Mouse (Mus musculus) cerebellum, adult 18-20 months (tissue): ENCODE measurements around the gene Cux1.

ENCODE experiments used
- DNase-seq, 2 experiments: peaks; one replicate each; pipeline ENCODE4 v3.0.0; 2021

Cux1 gene

GRCm38 (mm10) chr5:136422948-136423347, 144.3 kb downstream of the Cux1 start:
- no peak for DNase-seq

GRCm38 (mm10) chr5:136421885-136422284, 145.4 kb downstream of the Cux1 start:
- DNase-seq: no peak

- DNase-seq: no peak
Measured at GRCm38 (mm10) chr5:136421316-136421715, 146.0 kb downstream of the Cux1 start.

- DNase-seq: no peak
Measured at GRCm38 (mm10) chr5:136420342-136420741, 146.9 kb downstream of the Cux1 start.

GRCm38 (mm10) chr5:136417891-136418290, 149.4 kb downstream of the Cux1 start:
- no peak for DNase-seq

GRCm38 (mm10) chr5:136414479-136414878, 152.8 kb downstream of the Cux1 start:
- DNase-seq: no peak

- DNase-seq: no peak
Measured at GRCm38 (mm10) chr5:136410681-136411181, 156.6 kb downstream of the Cux1 start.

- no peak for DNase-seq
Measured at GRCm38 (mm10) chr5:136406357-136406756, 160.9 kb downstream of the Cux1 start.

GRCm38 (mm10) chr5:136403565-136403961, 163.7 kb downstream of the Cux1 start:
- DNase-seq: peak; percentile 30 to 46

GRCm38 (mm10) chr5:136402622-136403564, 164.4 kb downstream of the Cux1 start:
- DNase-seq: no peak

- DNase-seq: no peak
Measured at GRCm38 (mm10) chr5:136398706-136399105, 168.6 kb downstream of the Cux1 start.

- no peak for DNase-seq
Measured at GRCm38 (mm10) chr5:136396699-136397098, 170.6 kb downstream of the Cux1 start.

- no peak for DNase-seq
Measured at GRCm38 (mm10) chr5:136396256-136396655, 171.0 kb downstream of the Cux1 start.

- DNase-seq: peak in 1 of 2 experiments; percentile 23
Measured at GRCm38 (mm10) chr5:136395600-136396195, 171.6 kb downstream of the Cux1 start.

GRCm38 (mm10) chr5:136394517-136395212, 172.6 kb downstream of the Cux1 start:
- no peak for DNase-seq

- DNase-seq: no peak
Measured at GRCm38 (mm10) chr5:136393621-136394020, 173.7 kb downstream of the Cux1 start.

GRCm38 (mm10) chr5:136386757-136387156, 180.5 kb downstream of the Cux1 start:
- no peak for DNase-seq

- DNase-seq: peak; percentile 31 to 40
Measured at GRCm38 (mm10) chr5:136385161-136385560, 182.1 kb downstream of the Cux1 start.

- no peak for DNase-seq
Measured at GRCm38 (mm10) chr5:136382261-136383005, 184.9 kb downstream of the Cux1 start.

- no peak for DNase-seq
Measured at GRCm38 (mm10) chr5:136379405-136379804, 187.9 kb downstream of the Cux1 start.

- peak; percentile 52 to 62 for DNase-seq
Measured at GRCm38 (mm10) chr5:136377101-136377500, 190.2 kb downstream of the Cux1 start.

GRCm38 (mm10) chr5:136375350-136375749, 191.9 kb downstream of the Cux1 start:
- no peak for DNase-seq
